Mouse (Mus musculus) ES-E14 (cell line): ENCODE results near the gene Hoxa3. TPM values are rescaled to one million over a fixed set of nuclear protein-coding genes. Genes with fewer than 3 reads are reported as not detected.
A peak's percentile ranks its signal among the peaks of the same experiment; 100 is the strongest.

Experiments
- DNase-seq: peaks from one replicate; pipeline ENCODE4 v3.0.0-alpha.2; 2013; ENCODE audit warnings: low read depth, low spot score
- H3K27ac ChIP-seq: 2 replicates; pipeline ENCODE4 v1.5.1; 2012; ENCODE audit warnings: low read depth, mild to moderate bottlenecking, low read length, moderate library complexity, mixed read lengths; ENCODE audit not compliant: poor library complexity, insufficient read depth, severe bottlenecking
- H3K36me3 ChIP-seq: 2 replicates; pipeline ENCODE4 v1.6.1; 2012; ENCODE audit warnings: mild to moderate bottlenecking, low read length, moderate library complexity, mixed read lengths; ENCODE audit not compliant: control insufficient read depth, poor library complexity, insufficient read depth, severe bottlenecking
- H3K4me1 ChIP-seq, 2 experiments: fragments of 150-350 bp in 1 of 2; sonication (generic) in 1 of 2; 2 replicates each; pipeline ENCODE4 v1.6.1; 2012; ENCODE audit warnings: low read length in 2 of 2, mild to moderate bottlenecking in 1 of 2, mixed read lengths in 1 of 2; ENCODE audit not compliant: control insufficient read depth in 2 of 2, insufficient read depth in 2 of 2, poor library complexity in 1 of 2
- H3K4me3 ChIP-seq, 2 experiments: fragments of 150-350 bp in 1 of 2; sonication (generic) in 1 of 2; 2 replicates each; pipeline ENCODE4 v1.5.1; 2012; ENCODE audit warnings: low read length in 2 of 2, low read depth in 1 of 2, mild to moderate bottlenecking in 1 of 2, mixed read lengths in 1 of 2; ENCODE audit not compliant: insufficient read depth in 1 of 2, poor library complexity in 1 of 2, severe bottlenecking in 1 of 2
- H3K9ac ChIP-seq: 2 replicates; pipeline ENCODE4 v1.6.1; 2012; ENCODE audit warnings: low read depth, mild to moderate bottlenecking, low read length, mixed read lengths; ENCODE audit not compliant: poor library complexity, insufficient read depth, severe bottlenecking
- H3K9me3 ChIP-seq: fragments of 150-350 bp; sonication (generic); 2 replicates; pipeline ENCODE4 v1.6.1; 2012; ENCODE audit warnings: low read depth, mild to moderate bottlenecking, low read length; ENCODE audit not compliant: control insufficient read depth, insufficient read depth
- CHD2 ChIP-seq: IDR thresholded peaks from 2 replicates; pipeline ENCODE4 v1.6.1; 2014; ENCODE audit warnings: mild to moderate bottlenecking, low read depth, low read length, inconsistent platforms
- HCFC1 ChIP-seq: IDR thresholded peaks from 2 replicates; pipeline ENCODE4 v1.6.1; 2012; ENCODE audit warnings: low read length, inconsistent platforms, borderline replicate concordance; ENCODE audit not compliant: insufficient read depth
- MAFK ChIP-seq: IDR thresholded peaks from 2 replicates; pipeline ENCODE4 v1.6.1; 2014; ENCODE audit warnings: mild to moderate bottlenecking, low read depth, low read length, inconsistent platforms; ENCODE audit not compliant: insufficient read depth
- ZC3H11A ChIP-seq: IDR thresholded peaks from 2 replicates; pipeline ENCODE4 v1.6.1; 2012; ENCODE audit warnings: low read depth, mild to moderate bottlenecking, inconsistent platforms, low read length, borderline replicate concordance
- ZNF384 ChIP-seq: IDR thresholded peaks from 2 replicates; pipeline ENCODE4 v1.6.1; 2012; ENCODE audit warnings: low read depth, low read length, inconsistent platforms
- in situ Hi-C, 2 experiments: fragments of 600-800 bp; cut with MboI; formaldehyde crosslinking; loops; one replicate each; pipeline ENCODE4 v1.15.1; 2025; ENCODE audit warnings: low sequenced_read_pairs in 2 of 2, inconsistent platforms in 1 of 2; ENCODE audit not compliant: unreplicated experiment in 2 of 2
- total RNA-seq: library from RNA; depleted of rRNA; stranded (reverse); fragments of 300-350 nt; gene quantifications from 2 replicates; pipeline ENCODE4 v1.2.3, GENCODE M21; 2012

Gene Hoxa3
- total RNA-seq, 1 experiment: 0.27 TPM

DNA sequence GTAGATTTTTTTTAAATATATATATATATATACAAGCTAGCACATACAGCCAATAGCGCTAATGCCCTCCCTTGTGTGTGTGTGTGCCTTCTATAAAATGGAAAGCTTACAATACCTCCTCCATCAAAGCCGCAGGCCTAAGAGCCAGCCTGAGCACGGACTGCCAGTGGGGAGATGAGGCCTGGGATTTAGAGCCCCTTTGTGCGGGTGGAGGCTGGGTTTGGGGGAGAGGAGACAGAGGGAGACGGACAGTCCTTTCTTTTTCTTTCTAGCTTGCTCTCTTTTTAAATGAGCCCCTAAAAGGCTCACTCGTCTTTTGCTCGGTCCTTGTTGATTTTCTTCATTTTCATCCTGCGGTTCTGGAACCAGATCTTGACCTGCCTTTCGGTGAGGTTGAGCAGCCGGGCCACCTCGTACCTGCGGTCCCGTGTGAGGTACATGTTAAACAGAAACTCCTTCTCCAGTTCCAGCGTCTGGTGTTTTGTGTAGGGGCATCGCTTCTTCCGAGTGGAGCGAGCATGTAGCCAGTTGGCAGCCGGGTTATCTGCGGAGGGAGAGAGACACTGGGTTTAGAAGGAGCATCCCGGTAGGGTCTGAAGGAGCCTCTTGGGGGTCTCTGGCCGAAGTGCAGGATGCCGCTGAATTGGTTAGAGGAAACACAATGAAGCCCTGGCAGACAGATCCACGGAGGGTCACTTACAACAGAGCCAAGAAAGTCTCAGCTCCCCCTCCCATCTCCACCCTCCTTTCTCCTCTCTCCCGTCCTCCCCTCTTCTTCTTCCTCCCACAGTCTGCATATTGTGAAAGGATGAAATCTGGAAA lies 11.0 kb upstream of the Hoxa3 start:
- Histone ChIP-seq H3K9ac (no peak overlapping the region), H3K4me3 (no peak overlapping the region), H3K9me3 (no peaks in the 10 kb centered on the region), H3K27ac (no peak overlapping the region), H3K4me1 (peaks cover 0 to 7% of the 10 kb centered on the region in 2 experiments; a peak in 1 of 4 replicates), H3K36me3 (no peaks in the 10 kb centered on the region)
- in situ Hi-C loops: loop anchor here (10.0 to 25.0 kb wide), 4 partner anchors 59 to 1049 kb away; partner anchors contain the start of gene Hoxa2 (in 2 of the 2)
- DNase-seq: no peak
- TF ChIP-seq ZC3H11A (no peak), HCFC1 (no peak), ZNF384 (no peak)

DNA sequence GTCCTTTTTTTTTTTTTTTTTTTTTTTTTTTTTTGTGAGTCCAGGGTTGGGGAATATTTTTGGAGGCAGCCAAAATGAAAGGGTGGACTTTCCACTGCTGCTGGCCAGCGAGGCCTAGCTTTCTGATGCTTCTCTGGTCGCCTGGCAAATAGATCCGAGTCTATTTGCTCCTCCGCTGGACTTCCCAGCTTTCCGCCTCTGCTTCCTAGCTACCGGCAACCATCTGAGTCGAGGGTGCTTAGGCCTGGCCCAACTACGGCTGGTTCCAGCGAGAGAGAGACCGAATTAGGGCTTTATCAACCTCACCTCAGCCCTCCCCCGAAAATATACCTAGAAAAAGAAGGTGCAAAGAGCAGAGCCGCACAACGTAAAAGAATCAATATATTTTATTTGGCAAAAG lies 9.6 kb upstream of the Hoxa3 start:
- no peak for DNase-seq
- no peaks in the 10 kb centered on the region for H3K9me3 ChIP-seq
- H3K27ac ChIP-seq: no peak overlapping the region
- TF ChIP-seq HCFC1: no peak
- TF ChIP-seq MAFK: no peak
- no peak for TF ChIP-seq ZNF384
- TF ChIP-seq CHD2: no peak
- TF ChIP-seq ZC3H11A: no peak
- in situ Hi-C loops: loop anchor here (10.0 to 25.0 kb wide), 4 partner anchors 58 to 1048 kb away; partner anchors contain the start of gene Hoxa2 (in 2 of the 2)
- no peak overlapping the region for H3K9ac ChIP-seq
- H3K4me3 ChIP-seq: no peak overlapping the region
- H3K4me1 ChIP-seq: peaks cover 0 to 7% of the 10 kb centered on the region in 2 experiments; a peak in 1 of 4 replicates
- no peaks in the 10 kb centered on the region for H3K36me3 ChIP-seq

DNA sequence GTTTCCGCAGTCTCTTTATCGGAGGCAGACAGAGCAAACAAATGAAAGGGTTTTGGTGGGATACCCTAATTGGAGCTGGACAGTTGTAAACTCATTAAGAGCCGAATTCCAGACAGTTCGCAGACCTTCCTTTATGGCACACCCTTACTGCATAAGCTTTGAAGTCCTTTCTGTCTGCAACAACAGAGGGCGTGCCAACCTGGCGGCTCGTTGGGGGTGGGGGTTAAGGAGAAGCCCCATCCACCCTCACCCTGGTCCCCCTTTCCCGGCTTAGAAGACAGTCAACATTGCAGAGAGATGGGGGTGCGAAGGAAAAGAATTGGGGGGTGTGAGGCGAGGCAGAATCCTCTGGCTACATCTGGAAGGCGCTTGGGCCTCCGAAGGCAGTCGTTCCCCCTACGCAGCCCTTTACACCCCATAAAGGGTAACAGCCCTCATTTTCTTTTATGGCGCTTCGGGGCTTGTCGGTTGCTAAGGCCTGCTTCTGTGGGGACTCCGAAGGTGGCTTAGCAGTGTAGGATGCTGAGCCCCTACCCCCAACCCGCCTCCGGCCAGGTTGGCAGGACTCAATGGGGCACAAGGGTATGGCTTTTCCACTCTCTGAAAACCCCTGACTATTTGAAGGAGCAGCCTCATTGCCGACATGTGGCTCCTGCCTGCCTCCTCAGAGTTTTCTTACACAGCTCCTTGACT lies 9.0 kb upstream of the Hoxa3 start:
- TF ChIP-seq HCFC1 (no peak), ZNF384 (no peak), CHD2 (no peak), ZC3H11A (no peak), MAFK (no peak)
- H3K36me3 ChIP-seq: no peaks in the 10 kb centered on the region
- H3K9ac ChIP-seq: no peak overlapping the region
- DNase-seq: no peak
- H3K9me3 ChIP-seq: no peaks in the 10 kb centered on the region
- in situ Hi-C loops: loop anchor here (10.0 to 25.0 kb wide), 4 partner anchors 57 to 1047 kb away; partner anchors contain the start of gene Hoxa2 (in 2 of the 2)
- H3K4me1 ChIP-seq: peaks cover 0 to 7% of the 10 kb centered on the region in 2 experiments; a peak in 1 of 4 replicates
- no peak overlapping the region for H3K27ac ChIP-seq
- peak overlapping the region in 1 of 2 experiments; percentile 32; a peak in 1 of 4 replicates for H3K4me3 ChIP-seq

DNA sequence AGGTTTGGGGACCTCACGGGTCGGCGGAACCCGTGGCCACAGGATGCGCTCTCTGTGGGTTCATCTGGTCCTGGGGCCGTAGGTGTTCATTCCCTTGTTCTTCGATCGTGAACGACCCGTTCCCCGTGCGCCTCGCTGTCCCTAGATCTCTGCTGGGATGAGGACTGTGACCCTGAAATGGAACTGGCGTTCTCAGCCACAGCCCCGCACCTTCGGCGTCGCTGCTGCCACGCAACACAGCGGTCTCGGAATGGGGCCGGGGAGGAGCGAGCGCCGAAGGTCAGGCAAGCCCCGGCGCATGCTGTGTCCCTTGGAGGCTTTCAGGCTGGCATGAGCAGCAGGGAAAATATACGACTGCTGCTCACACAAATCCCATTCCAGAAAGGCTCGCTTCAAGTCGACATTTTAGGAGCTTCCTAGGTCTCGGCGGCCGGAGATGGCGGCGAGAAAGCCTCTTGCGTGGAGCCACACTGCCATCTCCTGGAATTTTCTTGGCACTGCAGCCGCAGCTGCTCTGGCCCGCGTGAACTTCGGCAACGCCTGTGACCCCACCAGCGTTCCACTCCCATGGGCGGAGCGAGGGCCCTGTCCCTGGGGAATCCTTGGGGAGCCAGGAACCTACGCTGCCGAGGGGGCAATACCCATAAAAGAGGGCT lies 8.3 kb upstream of the Hoxa3 start, which contains the start of gene Hoxa7:
Gene Hoxa7, minus strand, starts transcription at position 518 of the 656 bp plus-strand sequence.
- TF ChIP-seq ZC3H11A (peak; percentile 92), ZNF384 (no peak), CHD2 (no peak)
- in situ Hi-C loops: loop anchor here (10.0 to 25.0 kb wide), 4 partner anchors 57 to 1047 kb away; partner anchors contain the start of gene Hoxa2 (in 2 of the 2)
- DNase-seq: no peak
- peak within 1 kb of the TSS; percentile 51 to 66 for H3K4me3 ChIP-seq
- H3K9ac ChIP-seq: peak within 1 kb of the TSS; percentile 63
- H3K27ac ChIP-seq: no peak within 1 kb of the TSS
- peaks cover 0 to 8% of the 10 kb centered on the region in 2 experiments; a peak in 1 of 4 replicates for H3K4me1 ChIP-seq
- H3K9me3 ChIP-seq: no peaks in the 10 kb centered on the region
- H3K36me3 ChIP-seq: no peaks in the 10 kb centered on the region
